Mouse (Mus musculus): ENCODE results near the gene Ebf3. TPM values are rescaled to one million over a fixed set of nuclear protein-coding genes. Genes with fewer than 3 reads are reported as not detected.

Gene Ebf3
- 11.6 and 13.9 TPM in 2 replicates for polyA plus RNA-seq (2012; rRNA removed; ENCODE audit: low replicate concordance)

DNA sequence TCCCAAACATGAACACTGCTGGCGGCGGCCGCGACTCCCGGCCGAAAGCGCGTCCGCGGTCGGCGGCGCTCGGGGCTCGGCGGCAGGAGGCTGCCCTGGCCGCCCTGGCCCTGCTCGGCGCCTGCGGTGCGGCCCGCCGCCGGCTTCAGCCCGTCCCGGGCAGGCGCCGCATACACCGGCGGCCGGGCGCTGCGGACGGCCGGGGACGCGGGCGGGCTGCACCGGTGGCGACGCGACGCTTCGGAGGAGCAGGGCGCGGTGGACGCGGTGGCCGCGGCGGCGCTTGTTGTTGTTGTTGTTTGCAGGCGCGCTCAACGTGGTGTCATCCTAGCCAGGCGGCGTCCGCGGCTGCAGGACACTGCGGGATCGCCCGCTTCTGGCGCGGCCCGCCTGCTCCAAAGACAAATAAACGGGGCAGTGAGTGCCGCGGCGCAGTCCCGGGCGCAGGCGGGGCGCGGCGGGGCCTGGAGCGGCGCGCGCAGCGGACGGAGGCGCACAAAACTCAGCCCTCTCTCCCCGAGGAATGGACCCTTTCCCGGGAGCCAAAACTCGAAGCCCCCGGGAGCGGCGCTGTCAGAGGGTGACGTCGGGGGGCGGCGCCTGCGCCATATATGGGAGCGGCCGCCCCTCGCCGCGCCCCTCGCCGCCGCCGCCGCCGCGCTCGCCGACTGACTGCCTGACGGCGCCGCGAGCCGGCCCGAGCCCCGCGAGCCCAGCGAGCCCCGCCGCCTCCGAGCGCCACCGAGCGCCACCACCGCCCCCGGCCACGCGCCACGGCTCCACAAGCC, at the start of gene Ebf3:
Ebf3 (minus strand) TSS at position 542 of the 788 bp plus-strand sequence.

Other genes with a start within 250 kb of the Ebf3 start
- 8.3 and 10.1 TPM in 2 replicates for gene 9430038I01Rik, start 96.3 kb upstream of the Ebf3 start, polyA plus RNA-seq (2012; rRNA removed; ENCODE audit: low replicate concordance)
- gene Glrx3, start 123.2 kb upstream of the Ebf3 start, polyA plus RNA-seq (2012; rRNA removed; ENCODE audit: low replicate concordance), result 36.3 and 36.4 TPM in 2 replicates